Mouse (Mus musculus) layer of hippocampus, postnatal 36 days (tissue): ENCODE measurements at regions not wholly inside any gene's neighbourhood (a gene's known extent, or its start where the extent isn't known, plus 50 kb on each side); places are given as distances from the start of the nearest gene placed in this dataset.

Source experiments
- DNase-seq, 2 experiments: peaks; one replicate each; pipeline ENCODE4 v3.0.0; 2022

DNA sequence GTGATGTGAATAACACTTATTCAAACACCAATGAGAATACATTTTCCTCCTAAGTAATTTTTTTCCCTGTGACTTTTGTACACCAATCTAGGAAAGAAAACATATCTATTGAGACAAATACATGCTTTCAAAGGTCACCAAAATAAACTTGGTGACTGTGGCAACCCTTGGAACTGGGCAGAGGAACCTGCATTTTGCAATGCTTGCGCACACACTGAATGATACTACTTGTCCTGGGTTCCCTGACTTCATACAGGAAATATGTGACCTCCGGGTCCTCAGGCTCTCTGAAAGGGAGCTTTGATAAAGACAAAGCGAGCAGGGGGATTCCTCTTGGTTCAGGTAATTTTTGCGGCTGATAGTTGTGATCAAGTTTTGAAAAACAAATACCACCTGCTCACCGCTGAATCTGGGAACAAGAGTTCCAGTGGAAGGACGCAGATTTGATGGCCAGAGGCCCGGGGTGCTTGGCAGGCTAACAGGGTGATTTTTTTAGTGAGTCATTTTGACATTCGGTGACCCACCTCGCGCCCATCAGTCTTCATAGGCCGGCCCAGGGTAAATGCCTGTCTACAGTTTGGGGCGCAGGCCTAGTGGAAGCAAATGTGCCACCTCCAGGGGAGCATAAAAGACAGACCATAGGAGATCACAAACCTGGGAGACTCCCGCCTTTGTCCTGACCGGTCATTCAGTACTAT is 203.0 kb downstream of the Enc1 start:
- DNase-seq, result no peak

DNA sequence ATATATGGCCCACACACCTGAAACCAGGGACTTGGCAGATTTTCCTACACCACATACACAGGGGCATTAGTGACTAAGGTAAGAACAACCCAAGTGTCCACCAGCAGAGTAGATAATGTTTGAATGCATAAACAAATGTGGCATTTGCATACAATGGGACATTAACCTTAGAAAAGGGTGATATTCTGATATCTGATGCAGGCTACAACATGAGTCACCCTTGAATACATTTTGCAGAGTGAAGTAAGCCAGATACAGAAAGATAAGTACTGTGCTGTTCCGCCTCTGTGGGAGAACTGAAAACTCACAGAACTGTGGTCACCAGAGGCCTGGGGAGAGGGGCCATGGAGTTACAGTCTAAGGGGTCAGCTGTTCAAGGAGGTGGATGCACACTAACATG is 201.9 kb downstream of the Enc1 start:
- no peak for DNase-seq

DNA sequence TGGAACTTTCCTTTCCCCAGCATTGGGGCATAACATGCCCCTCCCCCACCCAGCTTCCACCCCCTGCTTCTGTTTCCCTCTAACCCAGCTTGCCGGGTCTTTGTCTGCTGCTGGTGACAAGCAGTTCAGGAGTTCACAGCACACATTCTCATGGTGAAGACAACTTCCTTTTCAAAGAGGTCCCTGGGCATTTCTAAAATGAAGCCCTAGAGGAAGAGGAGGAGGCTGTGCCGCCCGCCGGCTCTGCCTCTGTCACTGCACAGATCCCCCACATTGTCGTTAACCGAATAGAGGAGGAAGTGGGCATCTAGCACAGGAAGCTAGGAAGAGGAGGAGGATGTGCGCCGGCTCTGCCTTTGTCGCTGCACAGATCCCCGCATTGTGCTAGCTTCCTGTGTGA is 201.4 kb downstream of the Enc1 start:
- DNase-seq, result no peak

DNA sequence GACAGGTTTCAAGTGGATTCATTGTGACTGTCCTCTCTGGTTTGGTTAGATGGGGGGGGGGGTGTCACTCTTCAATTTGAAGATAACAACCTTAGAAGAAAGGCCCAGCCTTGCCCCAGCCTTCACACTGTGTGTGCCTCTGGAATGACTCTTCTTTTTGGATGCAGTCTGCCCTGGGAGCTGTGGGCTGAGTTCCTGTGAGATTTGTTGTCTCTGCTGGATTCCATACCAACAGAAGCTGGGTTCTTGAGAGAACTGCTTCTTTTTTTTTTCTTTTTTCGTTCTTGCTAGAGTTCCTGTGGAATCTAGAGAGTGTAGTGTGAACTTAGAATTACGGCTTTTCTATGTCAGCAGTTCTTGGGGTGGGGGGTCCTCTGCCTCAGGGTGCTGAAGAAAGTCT is 200.9 kb downstream of the Enc1 start:
- DNase-seq, result no peak

DNA sequence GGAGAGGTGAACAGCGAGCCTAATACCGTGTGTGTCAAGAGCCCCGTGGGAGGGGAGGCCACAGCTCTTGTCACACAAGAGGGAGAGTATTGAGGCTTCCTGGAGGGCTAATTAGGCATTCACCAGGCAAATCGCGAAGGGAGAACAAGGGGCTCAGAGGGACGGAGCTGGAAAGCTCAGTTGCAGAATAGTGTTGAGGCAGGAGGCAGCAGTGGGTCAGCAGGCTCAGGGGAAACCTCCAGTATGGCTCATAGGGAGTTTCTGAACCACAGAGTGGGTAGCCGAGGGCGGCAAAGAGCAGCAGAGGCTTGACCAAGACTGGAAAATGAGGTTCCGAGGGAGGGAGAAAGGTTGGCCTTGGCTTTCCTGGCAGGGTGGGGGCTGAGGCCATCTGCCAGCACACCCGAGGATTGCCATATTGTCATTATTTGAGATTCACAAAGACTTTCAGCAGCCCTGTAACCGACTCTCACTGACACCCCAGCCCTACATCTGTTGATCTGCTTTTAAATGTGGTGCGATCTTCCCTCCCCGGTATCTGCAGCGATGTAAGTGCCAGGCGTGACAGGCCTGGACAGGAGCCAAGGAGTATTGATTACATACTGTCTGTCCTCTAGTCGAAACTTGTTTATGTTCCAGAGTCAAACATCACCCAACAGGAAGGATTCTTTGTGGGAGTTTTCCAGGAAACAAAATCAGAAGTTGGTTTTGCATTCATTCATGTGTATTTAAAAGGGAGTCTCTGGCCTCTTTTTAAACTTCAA is 198.5 kb downstream of the Enc1 start:
- DNase-seq, result peak in 1 of 2 experiments; percentile 37

DNA sequence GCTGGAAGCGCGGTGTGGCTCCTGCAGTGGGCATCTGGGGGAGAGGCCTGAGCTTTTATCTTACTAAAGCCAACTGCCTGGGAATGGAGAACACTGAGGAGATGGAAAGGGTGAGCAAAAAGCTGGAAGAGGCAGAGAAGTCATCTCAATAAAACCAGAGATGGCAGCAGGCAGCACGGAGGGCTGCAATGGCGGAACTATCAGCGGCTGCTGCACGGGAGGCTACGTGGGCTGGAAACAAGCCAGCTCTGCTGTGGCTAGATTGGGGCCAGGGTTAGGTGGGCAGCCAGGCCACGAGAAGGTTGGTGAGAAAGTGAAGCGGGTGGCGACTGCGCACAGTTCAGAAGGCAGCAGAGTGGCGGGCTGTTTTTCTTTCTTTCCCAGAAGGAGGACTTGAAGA is 197.8 kb downstream of the Enc1 start:
- DNase-seq, result no peak

DNA sequence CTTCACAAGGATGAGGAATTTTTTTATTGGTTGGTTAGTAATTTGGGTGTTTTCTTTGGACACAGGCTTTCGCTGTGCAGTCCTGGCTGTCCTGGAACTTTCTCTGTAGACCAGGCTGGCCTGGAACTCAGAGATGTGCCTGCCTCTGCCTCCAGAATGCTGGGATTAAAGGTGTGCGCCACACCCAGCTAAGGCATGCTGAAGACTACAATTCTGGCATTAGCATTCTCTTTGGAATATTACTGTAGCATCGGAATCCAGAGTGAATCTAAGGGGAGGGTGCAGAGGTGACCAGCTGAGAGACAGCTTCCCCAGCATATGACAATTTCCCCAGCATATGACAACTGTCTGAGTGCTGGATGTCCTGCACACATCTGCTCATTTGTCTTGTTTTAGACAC is 197.4 kb downstream of the Enc1 start:
- DNase-seq, result no peak

DNA sequence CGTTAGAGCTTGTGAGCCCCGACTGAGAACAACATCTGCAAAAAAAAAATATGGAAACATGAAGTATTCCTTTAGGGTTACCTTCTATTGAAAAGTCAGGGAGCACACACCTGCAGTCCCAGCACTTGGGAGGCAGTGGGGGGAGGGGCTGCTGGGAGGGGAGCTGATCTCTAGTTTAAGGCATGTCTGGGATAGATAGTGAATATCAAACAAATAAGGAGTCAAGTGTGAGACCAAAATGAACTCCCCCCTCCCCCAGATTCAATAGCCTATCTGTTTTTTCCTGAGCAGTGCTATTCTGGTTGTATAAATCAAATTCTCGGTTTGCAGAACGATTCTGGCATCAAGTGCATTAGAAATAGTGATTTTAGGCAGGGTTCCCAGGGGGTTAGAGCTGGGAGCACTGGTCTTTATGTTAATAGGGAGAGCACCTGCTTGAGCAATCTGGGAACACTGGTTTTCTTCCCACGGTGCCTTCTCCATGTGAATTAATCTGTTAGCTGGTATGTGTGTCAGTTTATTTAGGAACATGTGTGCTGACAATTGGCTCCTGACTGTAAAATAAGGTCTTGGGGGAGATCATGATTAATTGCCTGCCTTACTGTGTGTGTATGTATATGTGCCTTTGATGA is 195.9 kb downstream of the Enc1 start:
- no peak for DNase-seq

DNA sequence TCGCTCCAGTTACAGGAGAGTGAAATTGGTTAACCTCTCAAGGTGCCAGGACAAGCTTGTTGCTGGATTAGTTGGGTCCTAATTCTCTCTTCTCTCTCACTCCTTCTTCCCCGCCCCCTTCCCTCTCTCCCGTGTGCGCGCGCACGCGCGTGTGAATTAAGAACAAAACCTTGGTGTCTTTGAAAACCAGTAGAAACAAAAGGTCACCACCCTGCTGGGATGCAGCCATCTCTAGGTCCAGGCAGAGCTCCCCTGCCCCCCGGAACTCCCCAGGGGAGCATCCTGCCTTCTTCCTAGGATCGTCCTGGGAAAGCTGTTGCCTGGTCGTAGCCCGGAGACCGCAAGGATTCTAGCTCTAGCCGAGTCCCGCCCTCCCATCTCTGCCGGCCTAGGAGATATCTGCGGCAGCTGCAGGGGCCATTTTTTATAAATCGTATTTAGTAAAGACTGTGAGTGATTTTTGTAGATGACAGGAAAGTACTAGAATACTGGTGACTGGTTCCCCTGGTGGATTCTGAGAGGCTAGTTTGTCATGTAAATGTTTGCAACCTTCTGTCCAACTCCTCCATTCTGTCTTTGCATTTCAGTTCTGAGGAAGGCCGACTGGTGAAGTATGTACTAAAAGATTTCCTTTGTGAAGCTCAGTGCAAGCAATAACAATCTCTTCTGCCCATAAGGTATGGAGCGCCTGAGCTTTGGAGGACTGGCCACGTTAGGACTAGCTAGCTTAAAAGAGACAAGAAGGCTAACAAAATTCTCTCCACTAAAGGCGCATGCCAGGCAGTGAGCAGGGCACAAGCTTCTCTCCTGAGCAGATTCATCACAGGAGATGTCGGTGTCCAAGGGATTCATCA is 195.2 kb downstream of the Enc1 start:
- DNase-seq, result peak in 1 of 2 experiments; percentile 34

DNA sequence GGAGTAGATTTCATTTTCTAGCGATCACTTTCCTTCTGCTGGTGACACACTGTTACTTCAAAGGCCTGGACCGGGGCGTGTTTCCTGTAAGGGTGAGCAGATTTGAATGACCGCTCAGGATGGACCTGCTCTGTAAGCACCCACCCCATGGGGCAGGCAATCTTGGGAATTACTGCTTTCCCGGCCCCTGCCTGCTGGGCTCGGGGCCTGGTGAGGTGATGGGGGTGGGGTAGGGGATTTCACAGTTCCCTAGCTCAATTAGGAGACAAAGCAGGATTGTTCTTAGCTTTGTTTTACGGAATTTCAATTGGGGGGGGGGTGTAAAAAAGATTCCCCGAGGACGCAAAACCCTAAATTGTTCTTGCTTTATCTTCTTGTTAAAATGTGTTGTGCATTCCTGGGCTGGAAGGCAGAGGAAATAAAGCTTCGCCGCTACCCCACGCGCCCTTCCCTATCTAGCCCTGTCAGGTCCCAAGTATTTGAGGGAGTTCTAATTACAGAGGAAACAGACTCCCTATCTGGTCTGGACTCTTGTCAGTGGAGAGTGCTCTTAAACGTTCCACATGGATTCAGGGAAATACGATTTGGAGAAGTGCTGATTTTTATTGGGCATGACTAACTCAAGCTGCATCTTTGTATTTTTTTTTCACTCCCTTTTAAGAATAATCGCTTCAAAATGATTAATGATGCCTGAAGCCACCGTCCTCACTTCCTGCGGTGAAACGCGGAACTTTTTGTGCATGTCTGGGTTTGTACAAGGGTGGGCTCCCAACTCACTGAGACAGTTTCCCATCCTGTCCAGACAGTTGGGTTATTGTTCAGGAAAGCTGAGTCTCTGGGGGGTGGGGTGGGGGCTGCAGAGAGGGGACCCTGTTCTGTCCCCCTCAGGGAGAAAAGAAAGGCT is 194.3 kb downstream of the Enc1 start:
- no peak for DNase-seq

DNA sequence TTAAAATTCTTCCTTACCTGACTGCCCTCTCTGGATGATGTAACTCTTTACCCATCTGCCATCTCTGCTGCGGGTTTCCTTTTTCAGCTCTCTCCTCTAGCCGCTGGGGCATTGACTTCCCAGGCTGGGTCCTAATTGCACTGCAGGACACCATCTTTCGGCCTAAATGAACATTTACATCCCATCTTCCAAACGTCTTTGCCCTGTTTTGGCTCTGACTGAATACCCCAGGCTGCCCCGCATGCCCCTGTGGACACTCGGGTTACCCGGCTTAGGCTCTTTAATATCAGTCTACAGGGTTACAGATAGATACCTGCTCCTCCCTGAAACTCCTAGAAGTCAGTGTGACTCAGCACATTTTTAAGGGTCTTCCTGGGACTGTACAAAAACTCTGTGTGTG is 193.3 kb downstream of the Enc1 start:
- no peak for DNase-seq

DNA sequence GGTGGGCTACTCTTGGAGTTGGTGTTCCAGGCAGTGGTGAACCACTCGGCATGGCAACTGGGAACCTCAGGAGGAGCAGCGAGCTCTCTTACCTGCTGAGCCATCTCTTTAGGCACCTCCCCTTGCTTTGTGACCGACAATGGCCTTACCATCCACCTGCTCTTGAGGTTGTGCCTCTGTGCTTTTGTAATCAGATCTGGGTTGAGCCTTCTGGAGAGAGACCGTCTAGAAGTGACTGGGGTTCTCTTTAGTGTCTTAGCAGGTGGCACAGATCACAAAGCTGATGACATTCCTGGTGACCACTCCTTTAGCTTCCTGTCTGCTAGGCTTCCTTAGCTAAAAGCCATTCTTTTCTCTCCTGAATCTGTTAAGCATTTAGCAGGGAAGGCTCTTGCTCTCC is 191.7 kb downstream of the Enc1 start:
- no peak for DNase-seq

DNA sequence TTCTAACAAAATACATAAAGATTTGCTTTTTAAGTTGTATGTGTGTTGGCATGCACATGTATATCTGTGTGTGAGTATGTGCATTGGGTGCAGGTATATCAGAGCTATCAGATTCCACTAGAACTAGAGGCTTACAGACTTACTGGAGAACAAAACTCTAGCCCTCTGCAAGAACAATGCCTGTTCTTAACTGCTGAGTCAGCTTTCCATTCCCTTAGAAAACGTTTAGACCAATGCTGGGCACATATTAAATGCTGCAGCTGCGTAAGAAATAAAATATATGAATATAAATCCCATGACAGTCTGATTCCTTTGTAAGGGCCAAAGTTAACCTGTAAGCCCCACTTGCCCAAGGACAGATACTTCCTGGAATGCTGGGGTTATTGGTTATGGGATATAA is 190.0 kb downstream of the Enc1 start:
- no peak for DNase-seq

DNA sequence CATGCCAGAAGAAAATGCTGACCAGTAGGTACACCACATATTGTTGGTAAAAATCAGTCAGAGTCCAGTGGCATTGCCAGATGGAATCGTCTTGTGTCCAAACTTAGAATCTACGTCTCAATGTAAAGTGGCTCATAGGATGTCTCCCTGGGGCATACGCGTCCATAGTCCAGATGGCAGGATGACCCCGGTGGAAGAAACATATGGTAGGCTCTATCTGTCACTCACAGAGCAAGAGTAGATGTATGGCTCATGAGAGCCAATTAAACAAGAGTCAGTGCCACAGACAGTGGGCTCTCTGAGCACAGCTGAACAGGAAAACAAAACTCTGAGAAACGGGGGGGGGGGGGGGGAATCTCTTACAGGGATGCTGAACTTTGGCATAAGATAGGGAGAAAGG is 187.3 kb downstream of the Enc1 start:
- no peak for DNase-seq

DNA sequence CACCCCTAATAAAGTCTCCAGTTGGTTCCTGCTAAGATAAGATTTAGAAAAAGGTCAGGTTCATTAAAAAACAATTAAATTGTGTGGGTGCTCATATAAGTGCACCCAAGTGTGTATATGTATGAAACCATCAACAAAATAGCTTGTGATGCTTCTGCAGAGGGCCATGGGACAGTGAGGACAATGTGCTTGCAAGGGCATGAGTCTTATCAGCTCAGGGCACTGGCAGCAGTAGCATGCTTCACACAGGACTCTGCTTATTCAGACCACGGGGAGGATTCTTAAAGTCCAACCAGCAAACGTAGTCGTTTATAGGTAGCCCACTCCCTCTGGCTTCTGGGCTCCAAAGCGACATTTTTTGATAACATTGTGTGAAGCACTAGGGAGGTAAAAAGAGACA is 186.6 kb downstream of the Enc1 start:
- DNase-seq, result no peak

DNA sequence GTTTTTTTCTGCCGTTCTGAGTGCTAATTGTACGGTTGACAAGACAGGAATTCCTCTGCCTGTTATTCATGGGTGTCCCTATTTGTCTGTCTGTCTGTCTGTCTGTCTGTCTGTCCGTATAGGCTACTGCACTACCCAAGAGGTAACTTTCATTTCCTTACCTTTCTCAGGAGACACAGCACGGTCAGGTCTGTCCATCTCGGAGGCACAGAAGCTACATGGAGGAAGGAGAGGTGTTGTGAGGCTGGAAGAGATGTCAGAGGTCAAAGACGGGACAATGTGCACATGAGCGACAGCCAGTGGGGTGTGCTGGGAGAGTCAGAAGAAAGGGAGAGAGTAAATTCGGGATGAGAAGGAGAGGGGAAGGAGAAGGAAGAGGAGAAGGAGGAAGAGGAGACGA is 184.8 kb downstream of the Enc1 start:
- no peak for DNase-seq

DNA sequence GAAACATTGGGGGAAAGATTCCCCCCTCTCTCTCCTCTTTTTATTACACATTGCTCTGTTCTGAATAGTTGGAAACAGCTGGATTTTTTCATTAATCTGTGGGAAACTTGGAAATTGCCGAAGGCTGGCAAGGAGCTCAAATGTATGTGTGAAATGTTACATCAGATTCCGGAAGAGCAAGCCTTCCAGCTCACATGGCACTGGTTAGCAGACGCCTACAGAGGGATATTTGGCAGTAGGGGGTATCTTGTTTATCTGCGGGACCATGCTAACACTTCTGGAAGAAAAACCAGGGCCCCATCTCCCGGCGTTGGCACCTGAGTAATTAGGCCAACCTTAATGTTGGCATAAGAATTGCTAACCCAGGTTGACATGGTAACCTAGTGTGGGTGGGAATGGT is 183.0 kb downstream of the Enc1 start:
- DNase-seq, result peak in 1 of 2 experiments; percentile 37

DNA sequence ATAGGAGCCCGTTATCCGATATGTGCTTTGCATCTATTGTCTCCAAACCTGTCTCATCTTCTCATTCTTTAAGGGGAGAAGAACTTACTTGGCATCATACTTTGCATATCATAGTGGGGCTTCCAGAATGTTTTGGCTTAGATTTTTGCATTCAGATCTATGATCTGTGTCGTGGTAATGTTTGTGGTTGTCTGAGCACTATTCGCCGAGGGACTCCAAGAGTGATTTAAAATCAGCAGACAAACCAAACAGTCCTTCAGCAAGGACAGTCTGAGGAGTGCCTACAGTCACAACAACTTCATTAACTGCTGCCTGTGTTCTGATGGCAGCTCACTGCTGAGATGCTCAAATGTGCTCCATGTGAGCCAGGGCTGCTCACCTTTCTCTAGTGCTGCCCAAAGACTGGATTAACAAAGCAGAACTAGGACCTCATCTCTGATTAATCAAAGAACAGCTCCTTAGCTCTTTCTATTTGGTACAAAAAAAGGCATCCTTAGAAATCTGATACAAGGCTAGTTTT is 182.5 kb downstream of the Enc1 start:
- no peak for DNase-seq

DNA sequence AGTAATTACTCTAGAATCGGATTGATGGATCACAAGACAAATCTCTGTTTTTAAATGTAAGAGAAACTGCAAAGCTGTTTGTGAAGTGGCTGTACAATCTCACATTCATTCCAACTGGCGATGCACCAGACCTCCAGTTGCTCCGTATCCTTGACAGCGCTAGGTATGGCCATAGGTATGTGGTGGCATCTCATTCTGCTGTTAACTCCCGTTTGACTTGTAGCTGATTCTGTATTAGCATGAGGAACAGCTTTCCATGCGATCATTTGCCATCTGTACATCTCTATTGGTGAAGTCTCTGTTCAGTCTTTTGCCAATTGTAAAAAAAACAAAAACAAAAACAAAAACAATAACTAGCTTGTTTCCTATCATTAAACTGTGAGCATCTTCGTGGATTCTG is 182.0 kb downstream of the Enc1 start:
- no peak for DNase-seq

DNA sequence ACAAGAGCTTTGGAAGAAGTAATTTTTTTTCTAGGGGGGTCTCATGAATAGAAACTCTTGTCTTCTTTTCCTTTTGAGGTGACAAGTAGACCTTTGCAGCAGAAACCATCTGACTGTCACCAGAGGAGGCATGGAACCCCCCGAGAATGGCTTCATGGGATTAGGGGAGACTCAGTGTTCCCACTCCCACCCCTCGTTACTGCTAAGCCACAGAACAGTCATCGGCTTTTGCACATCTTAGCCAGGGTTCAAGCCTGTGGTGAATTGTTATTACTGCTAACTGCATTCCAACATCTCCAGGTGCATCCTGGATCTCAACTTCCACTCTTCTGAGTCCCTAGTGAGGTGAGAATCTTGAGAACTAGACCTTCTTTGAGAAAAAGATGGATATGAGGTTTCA is 180.9 kb downstream of the Enc1 start:
- DNase-seq, result no peak

DNA sequence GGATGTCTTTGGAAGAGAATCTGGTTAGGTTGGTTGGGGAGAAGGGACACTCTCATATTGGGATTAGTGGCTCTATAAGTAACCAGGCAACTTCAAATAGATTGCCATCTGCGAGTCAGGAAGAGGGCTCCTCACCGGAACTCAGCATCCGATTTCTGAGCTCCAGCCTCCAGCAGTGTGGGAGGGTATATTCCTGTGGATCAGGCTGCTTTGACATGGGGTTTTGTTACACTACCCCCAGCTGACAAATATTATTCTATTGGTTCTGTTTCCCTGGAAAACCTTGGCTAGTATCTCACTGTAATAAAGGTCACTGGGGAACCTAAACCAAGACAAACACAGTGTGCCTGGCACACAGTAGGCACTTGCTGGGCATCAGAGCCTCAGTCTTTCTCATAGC is 179.9 kb downstream of the Enc1 start:
- DNase-seq, result no peak

DNA sequence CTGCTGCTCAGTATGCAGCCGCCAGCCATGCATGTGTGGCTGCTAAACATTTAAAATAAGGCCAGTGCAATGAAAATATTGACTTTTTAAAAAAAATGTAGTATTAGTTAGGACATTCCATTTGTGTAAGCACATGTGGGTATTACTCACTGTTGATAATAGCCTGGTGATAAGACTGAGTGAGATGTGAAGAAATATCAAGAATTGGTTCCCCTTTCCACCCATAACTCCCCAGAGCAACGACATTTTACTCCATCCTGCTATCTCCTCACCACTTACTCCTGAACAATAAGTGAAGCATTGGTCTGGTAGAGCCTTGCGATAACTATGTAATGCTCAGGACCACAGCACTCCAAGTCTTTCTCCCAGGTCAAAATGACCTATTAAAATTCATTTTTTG is 178.2 kb downstream of the Enc1 start:
- DNase-seq, result no peak
